Mouse (Mus musculus) CD4-positive, CD25-positive, alpha-beta regulatory T cell, adult 2 months (primary cell): ENCODE measurements around the gene Morn2.

Experiments used
- DNase-seq: peaks from one replicate; pipeline ENCODE4 v3.0.0-alpha.2; 2012; ENCODE audit warnings: low read depth, low spot score

Gene Morn2

DNA sequence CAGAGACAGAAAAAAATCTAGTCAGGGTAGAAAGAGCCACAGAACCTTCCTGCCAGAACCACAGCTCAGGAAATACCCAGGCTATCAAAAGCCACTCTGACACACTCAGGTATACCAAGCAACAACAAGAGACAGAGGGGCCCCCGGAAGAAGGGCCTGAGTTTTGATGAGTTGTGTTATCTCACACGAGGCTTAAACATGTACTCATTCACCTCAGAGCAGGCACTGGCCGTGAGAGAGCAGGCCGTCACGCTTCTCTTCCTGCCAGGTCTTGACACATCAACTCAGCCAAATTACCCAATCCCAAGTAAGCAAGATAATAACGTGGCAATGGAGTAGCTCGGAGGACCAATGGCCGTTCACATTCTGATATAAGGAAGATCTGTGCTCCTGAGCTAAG lies 33.7 kb downstream of the Morn2 start:
- peak; percentile 72 for DNase-seq

GRCm38 (mm10) chr17:80324521-80324920 lies 34.5 kb downstream of the Morn2 start:
- no peak for DNase-seq

GRCm38 (mm10) chr17:80325456-80325855 lies 35.5 kb downstream of the Morn2 start:
- no peak for DNase-seq

- no peak for DNase-seq
Measured at GRCm38 (mm10) chr17:80326431-80326830, 36.4 kb downstream of the Morn2 start.

GRCm38 (mm10) chr17:80332386-80332785 lies 42.4 kb downstream of the Morn2 start:
- peak; percentile 60 for DNase-seq

DNA sequence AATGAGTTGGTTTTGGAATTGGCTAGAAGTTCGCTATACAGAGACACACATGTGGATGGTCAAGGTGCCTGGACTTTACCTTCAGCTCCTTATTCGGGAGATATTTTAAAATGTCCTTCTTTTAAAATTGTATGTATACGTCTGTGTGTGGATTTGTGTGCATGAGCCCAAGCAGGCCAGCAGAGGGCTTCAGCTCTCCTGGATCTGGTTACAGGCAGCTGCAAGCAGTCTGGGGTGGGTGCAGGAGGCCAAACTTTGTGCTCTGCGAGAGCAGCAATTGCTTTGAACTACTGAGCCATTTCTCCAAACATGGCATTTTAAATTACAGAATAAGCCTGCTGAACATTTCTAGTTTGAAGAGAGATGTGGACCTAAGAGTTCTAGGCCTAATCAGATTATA lies 55.3 kb downstream of the Morn2 start:
- DNase-seq = peak; percentile 31

GRCm38 (mm10) chr17:80346591-80347125 lies 56.7 kb downstream of the Morn2 start:
- no peak for DNase-seq
